Mouse (Mus musculus) layer of hippocampus, adult 9-11 months (tissue): Measurements from ENCODE around the gene Ube2s.
"Not testable (repeated sequence)": the region's sequence is repeated elsewhere in the genome, so short reads cannot be mapped to it uniquely, and the experiment has no call there.

Experiments
- DNase-seq: peaks from one replicate; pipeline ENCODE4 v3.0.0; 2022

Gene Ube2s

DNA sequence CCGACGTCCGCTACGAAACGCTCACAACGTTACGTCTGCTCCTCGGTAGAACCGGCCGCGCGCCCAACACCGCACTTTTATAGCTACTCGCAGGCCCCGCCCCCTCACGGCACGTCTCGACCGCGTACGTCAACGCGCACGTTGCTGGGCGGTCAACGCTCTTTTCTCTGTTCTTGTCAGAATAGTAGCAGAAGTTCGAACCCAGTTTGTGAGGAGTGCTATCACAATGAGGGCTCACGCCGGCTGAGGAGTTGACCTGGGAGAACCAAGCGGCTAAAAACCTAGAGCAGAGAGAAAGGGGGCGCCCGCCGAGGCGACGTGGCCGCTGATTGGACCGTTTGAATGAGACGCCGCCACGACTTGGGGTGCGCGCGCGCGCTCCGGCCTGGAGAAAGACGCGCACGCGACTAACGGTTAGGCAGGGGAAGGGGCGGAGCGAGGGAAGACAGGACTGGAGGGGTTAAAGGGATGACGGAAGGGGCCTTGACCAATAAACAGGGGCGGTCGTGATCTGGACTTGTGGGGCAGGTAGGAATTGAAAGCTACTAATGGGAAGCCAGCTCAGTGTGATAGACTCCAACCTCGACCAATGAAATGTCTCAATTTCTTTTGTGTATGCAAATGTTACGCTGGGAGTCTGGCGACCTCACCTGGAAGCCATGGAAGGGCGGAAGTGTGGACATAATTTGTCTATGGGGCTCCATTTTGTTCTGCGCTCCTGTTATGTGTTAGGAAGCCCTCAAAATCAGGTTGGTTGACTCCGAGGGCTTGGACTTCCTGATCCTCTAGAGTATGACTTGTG lies at the start of gene Ube2s:
Ube2s (minus strand) TSS at position 288 of the 802 bp plus-strand sequence.
- peak; percentile 99 for DNase-seq

DNA sequence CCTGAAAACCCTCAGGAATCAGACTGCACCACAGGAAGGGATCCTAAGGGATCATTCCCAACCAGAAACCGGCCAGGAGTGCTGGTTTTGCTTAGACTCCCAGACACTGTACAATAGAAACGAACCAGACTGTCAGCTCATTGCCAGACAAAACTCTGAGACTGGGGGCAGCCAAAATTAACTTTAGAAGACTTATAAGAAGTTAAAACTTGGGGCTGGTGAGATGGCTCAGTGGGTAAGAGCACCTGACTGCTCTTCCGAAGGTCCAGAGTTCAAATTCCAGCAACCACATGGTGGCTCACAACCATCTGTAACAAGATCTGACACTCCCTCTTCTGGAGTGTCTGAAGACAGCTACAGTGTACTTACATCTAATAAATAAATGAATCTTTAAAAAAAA lies 48.5 kb upstream of the Ube2s start:
- DNase-seq = not testable (repeated sequence)

DNA sequence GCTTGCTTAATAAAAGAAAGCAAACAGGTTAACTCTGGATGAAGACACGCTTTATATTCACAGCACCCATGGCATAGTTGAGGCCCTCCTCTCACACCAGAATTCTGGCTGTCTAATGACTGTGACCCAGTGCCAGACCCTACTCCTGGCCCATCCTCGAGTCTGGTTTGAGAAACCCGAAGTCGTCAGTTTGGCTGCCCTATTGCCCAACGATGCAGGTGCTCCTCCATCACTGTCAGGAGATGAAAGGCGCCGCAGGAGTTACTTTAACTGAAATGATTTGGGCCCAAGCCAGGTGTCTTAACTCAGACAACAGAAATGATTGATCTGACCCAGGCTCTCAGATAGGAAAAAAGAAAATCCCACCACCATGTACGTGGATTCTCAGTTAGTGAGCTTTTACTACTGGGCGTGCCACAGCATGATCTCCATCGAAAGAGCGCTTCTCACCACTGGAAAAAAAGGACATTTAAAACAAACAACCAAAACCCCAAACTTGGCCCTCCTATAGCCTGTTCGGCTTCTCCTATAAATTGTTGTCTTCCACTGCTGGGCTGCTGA lies 47.1 kb upstream of the Ube2s start:
- no peak for DNase-seq

GRCm38 (mm10) chr7:4857321-4857720 lies 44.9 kb upstream of the Ube2s start:
- no peak for DNase-seq

DNA sequence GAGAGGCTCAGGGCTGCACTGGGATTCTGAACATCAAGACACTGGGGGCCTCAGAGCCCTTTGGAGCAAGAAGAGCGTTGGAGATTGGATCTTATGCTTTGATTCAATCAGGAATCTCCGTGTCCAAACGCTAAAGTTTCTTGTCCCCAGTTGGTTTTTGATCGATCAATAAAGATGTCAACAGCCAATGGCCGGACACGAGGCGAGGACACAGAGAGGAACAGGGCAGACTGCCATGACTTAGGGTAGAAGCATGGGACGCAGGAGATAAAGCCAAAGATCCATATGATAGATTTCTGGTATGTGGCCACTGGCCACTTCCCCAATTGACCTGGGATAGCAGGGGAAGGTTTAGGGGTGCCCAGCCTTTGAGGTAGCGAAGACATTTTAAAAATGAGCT lies 44.1 kb upstream of the Ube2s start:
- DNase-seq = no peak

DNA sequence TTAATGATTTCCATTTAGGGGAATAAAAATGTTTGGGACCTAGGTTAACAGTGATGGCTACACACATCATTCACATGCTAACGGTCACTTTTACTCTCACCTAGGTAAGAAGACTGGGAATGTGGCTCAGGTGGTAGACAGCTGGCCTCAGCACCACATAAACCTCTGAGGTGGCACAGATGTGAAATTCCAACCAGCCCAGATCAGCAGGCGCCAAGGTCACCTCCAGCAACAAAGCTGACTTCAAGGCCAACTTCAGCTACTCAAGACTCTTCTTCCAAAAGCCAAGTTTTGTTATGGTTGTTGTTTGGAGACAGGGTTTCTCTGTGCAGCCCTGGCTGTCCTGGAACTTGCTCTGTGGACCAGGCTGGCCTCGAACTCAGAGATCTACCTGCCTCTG lies 41.2 kb upstream of the Ube2s start:
- DNase-seq = no peak

DNA sequence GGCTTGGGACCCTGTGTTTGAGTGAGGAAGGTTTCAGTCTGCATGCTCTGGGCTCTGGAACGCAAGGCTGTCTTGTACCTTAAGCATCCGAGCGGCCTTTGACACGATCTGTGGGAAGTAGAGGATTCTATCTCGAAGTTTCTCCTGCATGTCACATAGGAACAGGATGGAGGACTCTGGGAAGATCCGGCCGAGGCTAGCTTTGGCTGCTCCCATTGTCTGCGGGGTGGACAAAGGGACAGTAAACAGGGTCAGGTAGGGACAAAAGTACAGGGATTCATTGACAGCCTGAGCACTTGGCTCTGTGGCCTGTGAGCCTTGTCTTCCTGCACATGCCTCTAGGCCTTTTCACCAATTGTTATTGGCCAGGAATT lies 38.9 kb upstream of the Ube2s start:
- DNase-seq = no peak

- DNase-seq = no peak
These were observed 38.4 kb upstream of the Ube2s start for GRCm38 (mm10) chr7:4850621-4851314.

DNA sequence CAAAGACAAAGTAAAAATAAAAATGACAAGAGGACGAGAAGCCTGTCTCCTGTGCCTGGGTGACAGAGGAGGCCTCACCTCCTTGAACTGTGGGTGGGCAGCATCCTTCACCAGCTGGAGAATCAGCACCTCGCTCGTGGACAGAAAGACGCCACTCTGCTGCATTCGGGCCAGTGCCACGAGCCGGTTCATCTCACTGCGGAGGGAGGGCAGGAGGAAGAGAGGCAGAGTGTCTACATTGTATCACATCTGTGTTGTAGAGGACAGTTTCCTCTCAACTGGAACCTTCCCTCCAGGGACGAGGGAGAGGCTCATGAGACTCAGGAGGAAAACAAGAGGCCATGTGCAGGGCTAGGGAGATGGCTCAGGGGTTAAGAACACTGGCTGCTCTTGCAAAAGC lies 37.0 kb upstream of the Ube2s start:
- DNase-seq = no peak

GRCm38 (mm10) chr7:4844917-4845309 lies 32.5 kb upstream of the Ube2s start:
- DNase-seq = peak; percentile 94

DNA sequence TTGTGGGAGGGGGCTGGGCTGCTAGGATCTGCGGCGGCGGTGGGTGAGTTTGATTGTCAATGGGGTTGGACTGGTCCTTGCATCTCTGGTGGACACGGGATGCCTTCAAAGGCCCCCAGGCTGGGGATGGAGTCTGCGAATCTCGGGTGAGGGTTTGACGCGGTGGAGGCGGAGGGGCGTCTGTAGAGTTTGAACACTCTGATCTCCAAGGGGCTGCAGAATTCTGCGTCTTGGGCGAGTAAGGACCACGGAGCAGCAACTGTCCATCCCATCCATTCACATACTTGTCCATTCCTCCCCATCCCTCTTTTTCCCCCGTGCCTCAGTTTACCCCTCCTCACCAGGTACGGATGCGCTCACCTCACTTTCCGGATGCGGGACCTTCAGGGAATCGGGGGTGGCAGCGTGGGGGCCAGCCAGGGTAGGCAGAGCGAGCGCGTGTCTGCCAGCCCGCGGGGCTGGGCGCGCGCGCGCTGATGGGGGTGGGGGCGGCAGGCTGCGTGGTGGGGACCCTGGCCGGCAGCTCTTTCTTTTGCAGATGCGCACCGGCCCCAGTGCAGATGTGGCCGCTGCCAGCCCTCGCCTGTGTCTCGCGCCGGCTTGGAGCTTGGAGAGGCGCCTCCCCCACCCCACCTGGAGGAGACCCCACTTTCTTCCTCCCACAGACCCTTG lies 32.0 kb upstream of the Ube2s start, which contains the start of gene Shisa7:
Shisa7 (minus strand) TSS at position 452 of the 672 bp plus-strand sequence.
- peak; percentile 21 for DNase-seq

GRCm38 (mm10) chr7:4843604-4844244 lies 31.3 kb upstream of the Ube2s start:
- DNase-seq = peak; percentile 87

- DNase-seq = peak; percentile 67
These were observed 30.3 kb upstream of the Ube2s start for GRCm38 (mm10) chr7:4842634-4843131.

DNA sequence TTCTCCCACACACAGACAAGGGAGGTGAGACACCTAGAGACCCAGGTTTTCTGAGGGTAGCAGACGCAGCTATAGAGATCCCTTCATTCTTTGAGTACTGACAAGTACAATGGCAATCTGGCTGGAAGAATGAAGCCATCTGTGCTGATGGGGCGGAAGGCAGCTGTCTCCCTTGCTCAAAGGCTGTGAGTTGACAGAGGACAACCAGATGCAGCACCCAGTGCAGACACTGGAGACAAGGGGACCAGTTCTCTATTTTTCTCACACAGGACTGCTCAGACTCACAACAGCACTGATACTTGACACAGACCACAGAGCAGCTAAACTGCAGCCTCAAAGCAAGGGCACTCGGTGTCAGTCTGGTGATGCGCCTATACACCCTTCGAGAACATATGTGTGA lies 29.7 kb upstream of the Ube2s start:
- DNase-seq = peak; percentile 78

DNA sequence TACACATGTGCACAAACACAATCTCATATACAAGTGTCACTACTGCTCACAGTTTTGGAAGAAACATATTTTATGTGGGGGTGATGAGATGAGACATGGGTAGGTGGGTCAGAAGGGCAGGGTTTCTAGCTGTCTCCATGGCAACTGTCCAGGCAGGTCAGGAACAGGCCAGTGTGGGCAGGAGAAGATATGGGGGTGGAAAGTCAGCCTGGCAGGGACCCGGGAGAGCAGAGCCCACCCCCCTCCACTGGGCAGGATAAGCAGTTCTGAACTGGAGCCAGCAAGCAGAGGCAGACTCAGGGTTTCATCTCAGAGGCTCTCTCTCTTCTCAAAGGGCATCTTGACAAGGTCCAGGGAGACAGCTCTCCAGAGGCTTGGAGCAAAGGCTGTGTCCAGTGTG lies 25.2 kb upstream of the Ube2s start:
- no peak for DNase-seq

DNA sequence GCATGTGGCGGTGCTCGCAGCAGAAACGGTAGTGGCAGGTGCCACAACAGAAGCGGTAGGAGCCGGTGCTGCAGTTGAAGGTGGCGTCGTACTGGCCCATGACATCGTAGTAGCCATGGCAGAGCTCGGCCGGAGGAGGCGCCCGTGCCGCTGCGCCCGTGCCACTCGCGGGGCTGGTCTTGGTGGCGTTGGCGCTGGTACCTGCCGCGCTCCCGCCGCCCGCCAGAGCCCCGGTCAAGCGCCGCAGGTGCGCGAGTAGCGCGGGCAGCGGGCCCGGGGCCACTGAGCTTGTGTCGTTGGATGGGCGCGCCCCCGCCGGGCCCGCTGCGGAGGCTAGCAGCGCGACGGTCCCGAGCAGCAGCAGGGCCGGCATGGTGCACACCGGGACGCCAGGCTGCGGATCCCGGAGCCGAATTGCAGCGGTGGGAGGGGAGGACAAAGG lies 24.0 kb upstream of the Ube2s start:
- DNase-seq = no peak

DNA sequence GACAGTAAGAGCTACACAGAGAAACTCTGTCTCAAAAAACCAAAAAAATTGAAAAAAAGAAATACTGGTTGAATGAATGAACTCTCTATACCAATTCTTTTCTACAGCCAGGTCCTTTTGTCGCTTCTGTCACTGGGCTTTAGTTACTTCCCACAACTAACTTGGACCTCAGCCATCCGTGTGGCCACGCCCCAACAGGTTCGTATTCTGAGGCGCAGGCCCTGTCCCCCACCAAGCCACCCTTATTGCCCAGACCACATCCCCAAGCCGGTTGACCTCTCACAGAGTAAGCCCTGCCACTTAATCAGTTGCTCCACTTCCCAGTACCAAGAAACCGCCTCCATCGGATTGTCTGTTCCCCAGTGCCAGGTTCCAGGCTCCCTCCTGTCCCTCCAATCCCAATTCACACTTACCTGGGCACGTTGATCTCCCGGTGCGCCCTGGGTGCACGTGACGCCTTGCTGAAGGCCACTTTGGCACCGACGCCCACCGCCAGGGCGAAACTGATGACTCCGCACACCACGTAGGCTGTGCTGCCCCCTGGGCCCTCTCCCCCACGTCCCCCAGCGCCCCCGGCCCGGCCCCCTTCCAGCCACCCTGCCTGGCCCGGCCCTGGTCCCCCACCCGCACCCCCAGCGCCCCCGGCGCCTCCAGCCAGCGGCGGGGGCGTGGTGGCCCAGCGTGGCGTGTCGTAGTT lies 23.4 kb upstream of the Ube2s start:
- no peak for DNase-seq

- DNase-seq = no peak
These were observed 18.1 kb upstream of the Ube2s start for GRCm38 (mm10) chr7:4830476-4830875.

GRCm38 (mm10) chr7:4825365-4825764 lies 13.0 kb upstream of the Ube2s start:
- no peak for DNase-seq

GRCm38 (mm10) chr7:4822162-4822907 lies 9.9 kb upstream of the Ube2s start:
- no peak for DNase-seq

- peak; percentile 75 for DNase-seq
These were observed 9.3 kb upstream of the Ube2s start for GRCm38 (mm10) chr7:4821690-4822089.
